Mouse (Mus musculus) forebrain, postnatal 0 days (tissue): ENCODE measurements around the gene Bdkrb2. TPM values are rescaled to one million over a fixed set of nuclear protein-coding genes. Genes with fewer than 3 reads are reported as not detected.
A peak's percentile ranks its signal among the peaks of the same experiment; 100 is the strongest.

ENCODE experiments used
- ATAC-seq: fragments of 200-750 bp; cut with Nextera tagmentation; 2 replicates; pipeline ENCODE4 v1.8.0; 2017; ENCODE audit warnings: mild to moderate bottlenecking, moderate library complexity
- DNase-seq: peaks from one replicate; pipeline ENCODE4 v3.0.0-alpha.2; 2015
- H3K27ac ChIP-seq: fragments of 300-500 bp; sonication (generic); 2 replicates; pipeline ENCODE4 v1.5.1; 2014; ENCODE audit warnings: low read depth, mild to moderate bottlenecking, antibody characterized with exemption, low read length, moderate library complexity, mixed read lengths
- H3K27me3 ChIP-seq: fragments of 300-500 bp; sonication (generic); 2 replicates; pipeline ENCODE4 v1.6.1; 2014; ENCODE audit warnings: mild to moderate bottlenecking, low read length, mixed read lengths; ENCODE audit not compliant: insufficient read depth
- H3K36me3 ChIP-seq: fragments of 300-500 bp; sonication (generic); 2 replicates; pipeline ENCODE4 v1.6.1; 2014; ENCODE audit warnings: mild to moderate bottlenecking, moderate library complexity; ENCODE audit not compliant: insufficient read depth
- H3K4me1 ChIP-seq: fragments of 300-500 bp; sonication (generic); 2 replicates; pipeline ENCODE4 v1.6.1; 2014; ENCODE audit warnings: antibody characterized with exemption; ENCODE audit not compliant: insufficient read depth
- H3K4me2 ChIP-seq: fragments of 300-500 bp; sonication (generic); 2 replicates; pipeline ENCODE4 v1.6.1; 2014; ENCODE audit warnings: low read depth, mild to moderate bottlenecking, moderate library complexity
- H3K4me3 ChIP-seq: fragments of 300-500 bp; sonication (generic); 2 replicates; pipeline ENCODE4 v1.5.1; 2014; ENCODE audit warnings: low read depth, low read length, mixed read lengths
- H3K9ac ChIP-seq: fragments of 300-500 bp; sonication (generic); 2 replicates; pipeline ENCODE4 v1.6.1; 2014; ENCODE audit warnings: mild to moderate bottlenecking
- H3K9me3 ChIP-seq: fragments of 300-500 bp; sonication (generic); 2 replicates; pipeline ENCODE4 v1.6.1; 2016; ENCODE audit warnings: low read length
- CTCF ChIP-seq: sonication (generic); IDR thresholded peaks from 2 replicates; pipeline ENCODE4 v1.5.1; 2016; ENCODE audit warnings: antibody characterized with exemption, control low read depth, low read depth
- WGBS: fragments of 180-500 bp; shearing (Covaris S2); extraction: QIAGEN DNeasy Blood & Tissue Kit; methylation state at CpG from one replicate; pipeline ENCODE4 v1.1.7; 2014; 5-methylcytosine and 5-hydroxymethylcytosine counted together
- polyA plus RNA-seq: library from polyadenylated mRNA; unstranded; fragments of >200 nt; fragmentation: Nextera tagmentation; extraction: Ambion mirVana; gene quantifications from 2 replicates; pipeline ENCODE4 v1.2.1, GENCODE M21; 2015
- total RNA-seq: library from RNA; depleted of rRNA; stranded (reverse); fragments of >200 nt; gene quantifications from 2 replicates; pipeline ENCODE4 v1.2.3, GENCODE M21; 2014

Gene Bdkrb2
- total and polyA plus RNA-seq, 2 experiments from 2014 or later = 0.53 to 1.7 TPM

DNA sequence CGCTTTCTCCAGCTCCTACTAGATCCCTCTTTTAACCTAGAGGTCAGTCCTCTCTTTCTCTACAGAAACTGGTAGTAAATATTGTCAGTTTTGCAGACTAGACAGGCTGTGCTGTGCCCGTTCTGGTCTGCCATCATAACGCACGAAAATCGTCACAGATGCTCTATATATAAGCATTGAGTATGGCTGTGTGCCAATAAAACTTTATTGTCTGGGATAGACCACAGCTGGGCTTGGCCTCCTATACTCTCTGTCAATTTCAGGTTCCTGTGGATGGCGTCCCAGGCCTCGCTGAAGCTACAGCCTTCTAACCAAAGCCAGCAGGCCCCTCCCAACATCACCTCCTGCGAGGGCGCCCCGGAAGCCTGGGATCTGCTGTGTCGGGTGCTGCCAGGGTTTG is 40.9 kb downstream of the Bdkrb2 start:
- Histone ChIP-seq H3K4me1 (no peaks in the 10 kb centered on the region), H3K4me3 (no peak overlapping the region), H3K4me2 (no peak overlapping the region), H3K27ac (no peak overlapping the region), H3K27me3 (no peaks in the 10 kb centered on the region), H3K36me3 (no peaks in the 10 kb centered on the region), H3K9ac (no peak overlapping the region), H3K9me3 (no peaks in the 10 kb centered on the region)
- DNase-seq (no peak), ATAC-seq (no peak)
- no peak for TF ChIP-seq CTCF
- WGBS = 85% methylated on average over 11 of the region's 11 CpGs

DNA sequence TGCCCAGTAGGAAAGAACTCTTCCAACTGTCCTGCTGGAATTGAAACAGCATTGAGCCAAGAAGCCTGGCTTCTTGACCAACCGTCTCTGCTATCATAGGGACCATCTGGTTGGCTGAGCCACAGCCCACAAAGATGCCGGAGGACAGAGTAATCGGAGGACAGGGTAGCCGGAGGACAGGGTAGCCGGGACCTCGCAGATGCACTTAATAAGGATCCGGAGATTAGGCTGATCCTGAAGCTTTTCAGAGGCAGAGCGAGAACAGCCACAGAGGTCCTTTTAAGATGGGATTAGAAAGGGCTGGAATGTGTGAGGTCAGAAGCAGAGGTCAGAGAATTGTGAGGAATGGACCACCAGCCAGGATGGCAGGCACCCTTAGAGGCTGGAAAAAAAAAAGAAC is 42.2 kb downstream of the Bdkrb2 start:
- Histone ChIP-seq H3K9me3 (no peaks in the 10 kb centered on the region), H3K9ac (no peak overlapping the region), H3K4me3 (no peak overlapping the region), H3K4me2 (no peak overlapping the region), H3K4me1 (no peaks in the 10 kb centered on the region), H3K27me3 (no peaks in the 10 kb centered on the region), H3K27ac (no peak overlapping the region), H3K36me3 (no peaks in the 10 kb centered on the region)
- DNase-seq = no peak
- TF ChIP-seq CTCF = no peak
- WGBS = 8% methylated on average over 8 of the region's 8 CpGs
- ATAC-seq = no peak

DNA sequence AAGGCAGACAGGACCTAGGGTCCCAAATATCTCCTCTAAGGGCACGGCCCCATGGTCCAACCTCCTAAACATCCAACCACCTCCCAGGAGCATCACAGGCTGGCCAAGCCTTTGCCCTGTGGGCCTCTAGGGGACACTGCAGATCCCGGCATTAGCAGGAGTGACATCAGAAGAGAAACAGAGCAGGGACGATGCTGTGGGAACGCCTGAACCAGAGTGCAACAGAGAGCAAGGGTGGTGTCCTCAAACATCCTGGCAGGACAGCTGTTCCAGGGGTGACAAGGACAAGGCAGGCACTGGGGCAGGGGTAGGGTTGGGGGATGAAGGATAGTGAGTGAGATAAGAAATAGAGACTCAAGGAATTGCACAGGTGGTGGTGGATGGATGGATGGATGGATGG is 43.9 kb downstream of the Bdkrb2 start:
- ATAC-seq = no peak
- no peak for TF ChIP-seq CTCF
- H3K4me3 ChIP-seq = no peak overlapping the region

DNA sequence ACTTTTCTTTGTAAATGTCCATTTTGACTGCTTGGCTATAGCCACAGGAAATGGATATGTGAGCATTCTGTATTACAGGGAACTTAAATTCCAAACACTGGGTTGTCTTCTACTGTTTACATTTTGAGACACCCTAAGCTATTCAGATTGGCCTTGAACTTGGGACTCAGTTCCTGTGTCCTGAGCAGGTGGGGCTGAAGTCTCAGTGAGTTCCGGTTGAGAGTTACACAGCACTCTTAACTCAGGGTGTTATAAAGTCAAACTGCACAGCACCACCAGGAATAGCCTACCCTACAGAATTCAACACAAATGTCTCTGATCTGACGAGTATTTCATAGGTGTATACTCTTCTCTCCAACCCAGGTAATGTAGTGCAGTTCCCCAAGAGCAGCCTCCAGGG is 48.0 kb downstream of the Bdkrb2 start:
- Histone ChIP-seq H3K27me3 (no peaks in the 10 kb centered on the region), H3K4me3 (no peak overlapping the region), H3K9ac (no peak overlapping the region), H3K27ac (no peak overlapping the region), H3K36me3 (peaks cover 13% of the 10 kb centered on the region), H3K4me1 (no peaks in the 10 kb centered on the region; the same call in 1 of the 2 replicates), H3K4me2 (no peak overlapping the region), H3K9me3 (no peaks in the 10 kb centered on the region)
- TF ChIP-seq CTCF = no peak
- ATAC-seq (no peak), DNase-seq (no peak)
- 95% methylated on average over 2 of the region's 2 CpGs for WGBS

More for the DNA sequence above, 43.9 kb downstream of the Bdkrb2 start:
- Histone ChIP-seq H3K27ac (no peak overlapping the region), H3K4me2 (no peak overlapping the region), H3K36me3 (no peaks in the 10 kb centered on the region), H3K9me3 (no peaks in the 10 kb centered on the region), H3K27me3 (no peaks in the 10 kb centered on the region), H3K9ac (no peak overlapping the region), H3K4me1 (no peaks in the 10 kb centered on the region; the same call in 1 of the 2 replicates)
- DNase-seq = no peak
- 82% methylated on average over 4 of the region's 4 CpGs for WGBS

DNA sequence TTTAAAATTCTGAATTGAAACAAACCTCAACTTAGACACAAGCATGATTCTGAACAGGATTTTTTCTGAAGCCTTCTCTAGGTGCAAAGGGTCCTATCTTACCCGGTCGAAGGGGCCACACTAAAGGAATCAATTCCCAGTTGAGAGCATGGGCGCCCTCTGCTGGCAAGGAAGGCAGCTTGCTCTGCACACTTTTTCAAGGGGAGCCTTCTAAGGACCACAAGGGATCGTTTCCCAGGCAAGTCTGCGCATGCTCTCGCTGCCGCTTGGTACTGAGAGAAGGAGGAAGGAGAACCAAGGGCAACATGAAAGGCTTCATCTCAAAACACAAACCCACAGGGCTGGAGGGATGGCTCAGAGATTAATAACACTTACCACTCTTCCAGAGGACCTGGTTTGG is 48.7 kb downstream of the Bdkrb2 start:
- ATAC-seq = peak; percentile 84
- Histone ChIP-seq H3K27me3 (no peaks in the 10 kb centered on the region), H3K4me1 (no peaks in the 10 kb centered on the region; the same call in 1 of the 2 replicates), H3K4me2 (no peak overlapping the region), H3K4me3 (no peak overlapping the region), H3K36me3 (peaks cover 20% of the 10 kb centered on the region), H3K27ac (no peak overlapping the region), H3K9ac (no peak overlapping the region), H3K9me3 (no peaks in the 10 kb centered on the region)
- WGBS = 5% methylated on average over 7 of the region's 7 CpGs
- DNase-seq = peak; percentile 92
- peak; percentile 89 for TF ChIP-seq CTCF

DNA sequence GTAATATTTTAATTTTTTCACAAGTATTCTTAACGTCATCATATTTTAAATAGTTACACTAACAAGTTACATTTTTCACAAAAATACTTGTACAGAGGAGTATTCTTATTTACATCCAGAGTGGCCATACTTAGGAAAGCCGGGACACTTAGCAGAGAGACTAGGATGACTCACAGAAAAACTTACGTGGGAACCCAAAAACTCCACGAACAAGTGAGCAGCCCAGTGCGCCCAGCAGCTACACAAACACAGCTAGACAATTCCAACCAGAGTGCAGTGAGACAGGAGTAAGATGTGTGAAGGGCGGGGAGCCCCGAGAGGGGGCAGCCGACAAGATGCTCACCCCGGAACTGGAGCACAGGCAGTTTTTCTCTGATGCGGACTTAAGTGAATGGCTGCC is 50.5 kb downstream of the Bdkrb2 start:
- Histone ChIP-seq H3K36me3 (peaks cover 36% of the 10 kb centered on the region), H3K9ac (no peak overlapping the region), H3K4me3 (no peak overlapping the region), H3K4me2 (no peak overlapping the region), H3K9me3 (no peaks in the 10 kb centered on the region), H3K4me1 (no peaks in the 10 kb centered on the region; the same call in 1 of the 2 replicates), H3K27ac (no peak overlapping the region), H3K27me3 (no peaks in the 10 kb centered on the region)
- no peak for ATAC-seq
- WGBS = 94% methylated on average over 10 of the region's 10 CpGs
- TF ChIP-seq CTCF = no peak
- DNase-seq = no peak

DNA sequence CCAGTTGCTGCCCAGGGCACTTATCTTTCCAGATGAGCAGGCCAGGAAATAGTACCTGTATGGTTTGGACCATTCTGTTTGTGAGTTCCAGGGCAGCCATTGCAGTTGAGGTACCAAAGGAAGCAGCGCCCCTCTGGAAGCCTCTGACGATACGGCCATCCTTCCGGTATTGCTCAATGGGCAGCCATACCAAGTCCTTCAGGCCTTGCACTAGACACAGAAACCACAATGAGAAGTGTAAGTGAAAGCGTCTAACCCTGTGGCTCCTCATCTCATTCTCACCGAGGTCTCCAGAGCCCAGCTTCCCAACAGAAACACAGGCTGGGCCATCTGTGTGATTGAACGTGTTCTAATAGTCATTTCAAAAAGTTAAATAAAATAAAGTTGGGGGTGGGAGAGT is 59.0 kb downstream of the Bdkrb2 start:
- TF ChIP-seq CTCF = no peak
- 95% methylated on average over 7 of the region's 7 CpGs for WGBS
- no peak overlapping the region for H3K27ac ChIP-seq
- H3K27me3 ChIP-seq = no peaks in the 10 kb centered on the region
- no peaks in the 10 kb centered on the region for H3K4me1 ChIP-seq
- H3K4me2 ChIP-seq = no peak overlapping the region
- no peak overlapping the region for H3K9ac ChIP-seq
- no peak for DNase-seq
- peaks cover 72% of the 10 kb centered on the region for H3K36me3 ChIP-seq
- H3K4me3 ChIP-seq = no peak overlapping the region
- ATAC-seq = no peak
- no peaks in the 10 kb centered on the region for H3K9me3 ChIP-seq

DNA sequence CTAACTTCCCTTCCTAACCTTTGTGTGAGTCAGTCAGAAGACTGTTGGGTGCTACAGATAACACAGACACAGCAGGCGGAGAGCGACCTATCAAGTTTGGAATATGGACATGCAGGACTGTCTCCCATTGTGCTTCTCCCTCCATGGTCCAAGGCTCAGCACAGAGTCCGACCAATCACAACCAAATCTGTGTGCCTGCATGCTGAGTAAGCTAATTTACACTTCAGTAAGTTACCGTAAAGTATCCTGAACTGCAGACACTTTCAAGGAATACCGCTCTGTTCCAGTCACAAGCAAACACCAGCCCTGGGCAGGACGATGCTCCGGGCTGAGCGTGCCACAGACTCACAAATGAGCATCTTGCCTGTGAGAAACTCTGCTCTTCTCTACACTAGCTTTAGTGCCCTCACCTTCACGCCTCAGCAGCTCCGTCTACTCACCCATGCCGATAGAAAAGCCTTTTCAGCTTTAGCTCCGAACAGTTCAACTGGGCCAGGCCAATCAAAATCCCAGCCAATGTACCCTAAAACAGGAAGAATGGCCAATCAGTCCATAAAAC is 60.0 kb downstream of the Bdkrb2 start:
- H3K27me3 ChIP-seq = no peaks in the 10 kb centered on the region
- no peak overlapping the region for H3K4me3 ChIP-seq
- no peaks in the 10 kb centered on the region for H3K9me3 ChIP-seq
- no peak overlapping the region for H3K9ac ChIP-seq
- H3K27ac ChIP-seq = no peak overlapping the region
- no peak overlapping the region for H3K4me2 ChIP-seq
- no peaks in the 10 kb centered on the region for H3K4me1 ChIP-seq
- 66% methylated on average over 12 of the region's 12 CpGs for WGBS
- ATAC-seq (no peak), DNase-seq (no peak)
- no peak for TF ChIP-seq CTCF
- H3K36me3 ChIP-seq = peaks cover 71% of the 10 kb centered on the region
